Mouse (Mus musculus) midbrain, embryonic 11.5 days (tissue): ENCODE results near the gene Cdk5r1. TPM values are rescaled to one million over a fixed set of nuclear protein-coding genes. Genes with fewer than 3 reads are reported as not detected.

Experiments used
- ATAC-seq: fragments of 200-750 bp; cut with Nextera tagmentation; 2 replicates; pipeline ENCODE4 v1.8.0; 2017; ENCODE audit warnings: moderate TSS enrichment, moderate library complexity; ENCODE audit not compliant: low FRiP score
- DNase-seq: peaks from one replicate; pipeline ENCODE4 v3.0.0; 2015; ENCODE audit warnings: low spot score; ENCODE audit errors: missing footprints
- H3K27ac ChIP-seq: fragments of 300-500 bp; sonication (generic); 2 replicates; pipeline ENCODE4 v1.5.1; 2014; ENCODE audit warnings: low read depth, low read length
- H3K27me3 ChIP-seq: fragments of 300-500 bp; sonication (generic); 2 replicates; pipeline ENCODE4 v1.6.1; 2014; ENCODE audit warnings: mild to moderate bottlenecking, low read length, moderate library complexity, mixed read lengths; ENCODE audit not compliant: control insufficient read depth, insufficient read depth
- H3K36me3 ChIP-seq: fragments of 300-500 bp; sonication (generic); 2 replicates; pipeline ENCODE4 v1.6.1; 2014; ENCODE audit warnings: mild to moderate bottlenecking, low read length, moderate library complexity, mixed read lengths; ENCODE audit not compliant: control insufficient read depth, insufficient read depth
- H3K4me1 ChIP-seq: fragments of 300-500 bp; sonication (generic); 2 replicates; pipeline ENCODE4 v1.6.1; 2014; ENCODE audit warnings: low read length; ENCODE audit not compliant: control insufficient read depth, insufficient read depth
- H3K4me2 ChIP-seq: fragments of 300-500 bp; sonication (generic); 2 replicates; pipeline ENCODE4 v1.6.1; 2014; ENCODE audit warnings: mild to moderate bottlenecking, moderate library complexity
- H3K4me3 ChIP-seq: fragments of 300-500 bp; sonication (generic); 2 replicates; pipeline ENCODE4 v1.5.1; 2014; ENCODE audit warnings: low read depth, low read length
- H3K9ac ChIP-seq: fragments of 300-500 bp; sonication (generic); 2 replicates; pipeline ENCODE4 v1.6.1; 2014; ENCODE audit warnings: low read length
- H3K9me3 ChIP-seq: fragments of 300-500 bp; sonication (generic); 2 replicates; pipeline ENCODE4 v1.6.1; 2016; ENCODE audit warnings: low read length; ENCODE audit not compliant: control insufficient read depth
- WGBS: fragments of 180-500 bp; shearing (Covaris S2); extraction: QIAGEN DNeasy Blood & Tissue Kit; methylation state at CpG from one replicate; pipeline ENCODE4 v1.1.7; 2014; 5-methylcytosine and 5-hydroxymethylcytosine counted together
- polyA plus RNA-seq: library from polyadenylated mRNA; unstranded; fragments of >200 nt; fragmentation: Nextera tagmentation; extraction: Ambion mirVana; gene quantifications from 2 replicates; pipeline ENCODE4 v1.2.1, GENCODE M21; 2014

The Cdk5r1 gene
- polyA plus RNA-seq, 1 experiment from 2014 or later = 16.3 TPM

DNA sequence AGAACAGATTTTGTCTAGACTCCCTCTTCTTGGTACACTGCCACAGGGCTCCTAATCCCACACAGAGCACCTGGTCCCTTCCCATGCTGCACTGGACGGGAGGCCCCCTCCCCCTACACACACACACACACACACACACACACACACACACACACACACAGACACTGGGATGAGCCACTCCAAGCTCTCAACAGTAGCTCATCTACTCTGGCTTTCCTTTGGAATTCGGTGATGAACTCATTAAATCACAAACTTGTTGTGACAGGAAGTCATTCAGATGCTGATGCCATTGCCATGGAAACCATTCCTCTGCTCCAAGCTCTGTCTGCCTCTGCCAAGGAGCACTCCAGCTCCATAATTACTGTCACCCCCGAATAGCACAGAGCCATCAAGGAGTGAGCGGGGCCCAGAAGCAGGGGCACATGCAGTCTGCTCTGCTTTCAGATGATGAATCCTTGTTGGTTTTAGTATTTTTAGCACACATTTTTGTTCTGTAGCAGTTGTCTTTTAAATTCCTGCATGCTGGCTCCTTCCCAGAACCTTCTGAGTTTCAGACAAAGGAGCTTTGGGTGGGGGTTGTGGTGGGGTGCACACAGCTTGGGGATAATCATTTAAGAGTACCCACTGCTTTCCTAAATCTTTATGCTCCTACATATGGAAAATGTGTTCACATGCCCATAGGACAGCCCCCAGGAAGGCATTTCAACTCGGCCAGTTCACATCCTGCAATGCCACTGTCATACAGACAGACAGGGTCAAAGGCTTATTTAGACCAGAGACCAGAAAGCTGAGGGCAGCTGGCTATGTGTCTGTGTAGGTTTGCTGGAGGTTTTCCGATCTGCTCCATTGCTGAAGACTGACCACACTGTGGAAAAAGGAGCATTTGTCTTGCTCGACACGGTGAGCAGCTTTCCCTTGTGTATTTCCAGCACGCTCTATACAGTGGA is 41.9 kb downstream of the Cdk5r1 start:
- H3K4me3 ChIP-seq = no peak overlapping the region
- ATAC-seq = peak; percentile 94
- peaks cover 15% of the 10 kb centered on the region for H3K4me1 ChIP-seq
- H3K36me3 ChIP-seq = no peaks in the 10 kb centered on the region
- H3K9ac ChIP-seq = peak overlapping the region; percentile 6; the same call in 1 of the 2 replicates
- peaks cover 2% of the 10 kb centered on the region; the same call in 1 of the 2 replicates for H3K27me3 ChIP-seq
- peak overlapping the region; percentile 57 for H3K27ac ChIP-seq
- H3K4me2 ChIP-seq = no peak overlapping the region; the same call in 1 of the 2 replicates
- peak; percentile 95 for DNase-seq
- H3K9me3 ChIP-seq = no peaks in the 10 kb centered on the region
- 29% methylated on average over 9 of the region's 9 CpGs for WGBS

DNA sequence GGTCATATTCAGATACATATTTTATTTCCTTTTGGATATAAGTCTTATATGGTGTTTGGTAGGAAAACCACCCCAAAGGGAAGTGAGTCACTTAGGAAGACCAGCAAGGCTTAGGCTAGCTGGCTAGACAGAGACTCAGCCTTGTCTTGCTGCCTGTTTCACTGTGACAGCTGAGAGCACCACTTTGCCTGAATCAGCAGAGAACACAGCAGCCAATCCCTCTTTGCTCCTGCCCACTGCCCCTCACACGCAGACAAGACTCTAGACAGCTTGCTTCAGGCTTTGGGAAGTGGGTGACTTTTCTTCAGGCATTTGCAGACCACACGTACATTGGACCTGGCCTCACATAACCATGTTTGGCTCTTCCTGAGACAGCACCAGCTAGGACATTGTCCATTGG is 44.3 kb downstream of the Cdk5r1 start:
- DNase-seq (no peak), ATAC-seq (no peak)
- H3K4me2 ChIP-seq = no peak overlapping the region
- no peak overlapping the region for H3K4me3 ChIP-seq
- peaks cover 2% of the 10 kb centered on the region; the same call in 1 of the 2 replicates for H3K27me3 ChIP-seq
- H3K4me1 ChIP-seq = peaks cover 15% of the 10 kb centered on the region
- H3K9me3 ChIP-seq = no peaks in the 10 kb centered on the region
- WGBS = 72% methylated on average over 2 of the region's 2 CpGs
- no peaks in the 10 kb centered on the region for H3K36me3 ChIP-seq
- no peak overlapping the region for H3K27ac ChIP-seq
- no peak overlapping the region for H3K9ac ChIP-seq

DNA sequence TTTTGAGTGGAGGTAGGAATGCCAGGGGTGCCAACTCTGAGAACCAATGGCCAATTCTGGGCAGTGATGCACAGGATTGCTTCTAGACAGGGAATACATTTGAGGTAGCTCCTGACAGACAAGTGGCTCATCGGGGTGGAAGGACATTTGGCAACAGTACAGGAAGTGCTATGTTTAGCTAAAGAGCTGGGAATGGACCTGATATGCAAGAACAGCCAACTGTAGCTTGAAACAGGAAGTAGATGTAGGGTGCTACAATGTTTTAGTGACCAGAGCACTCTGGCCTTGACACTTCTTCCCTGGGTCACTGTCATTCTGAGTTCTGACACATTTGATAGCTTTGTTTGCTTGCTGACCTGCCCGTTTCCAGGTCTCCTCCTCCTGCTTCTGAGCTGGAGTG is 46.0 kb downstream of the Cdk5r1 start:
- 69% methylated on average over 2 of the region's 2 CpGs for WGBS
- no peak overlapping the region for H3K4me3 ChIP-seq
- ATAC-seq = no peak
- H3K27me3 ChIP-seq = peaks cover 2% of the 10 kb centered on the region; the same call in 1 of the 2 replicates
- no peak for DNase-seq
- no peak overlapping the region for H3K27ac ChIP-seq
- no peaks in the 10 kb centered on the region for H3K9me3 ChIP-seq
- no peaks in the 10 kb centered on the region for H3K36me3 ChIP-seq
- no peak overlapping the region for H3K9ac ChIP-seq
- no peak overlapping the region for H3K4me2 ChIP-seq
- peaks cover 14% of the 10 kb centered on the region for H3K4me1 ChIP-seq

DNA sequence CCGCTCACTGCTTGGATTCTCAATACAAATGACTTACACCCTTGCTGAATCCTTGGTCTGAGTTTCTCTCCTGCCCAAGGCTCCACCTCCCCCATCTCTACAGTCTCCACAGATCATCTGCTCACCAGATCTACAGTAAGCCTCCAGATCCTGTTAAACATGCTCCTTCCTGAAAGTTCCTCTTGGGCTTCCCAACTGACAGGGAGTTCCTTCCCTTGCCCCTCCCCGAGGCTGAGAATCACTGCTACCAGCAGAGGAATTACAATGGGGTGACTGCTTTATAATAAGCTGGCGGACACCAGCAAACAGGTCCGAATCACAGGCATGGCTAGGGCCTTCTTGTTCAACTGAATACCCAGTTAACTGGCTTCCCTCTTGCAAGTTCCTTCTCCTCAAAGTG is 46.6 kb downstream of the Cdk5r1 start:
- 69% methylated on average over 4 of the region's 4 CpGs for WGBS
- no peak for ATAC-seq
- H3K27ac ChIP-seq = no peak overlapping the region

DNA sequence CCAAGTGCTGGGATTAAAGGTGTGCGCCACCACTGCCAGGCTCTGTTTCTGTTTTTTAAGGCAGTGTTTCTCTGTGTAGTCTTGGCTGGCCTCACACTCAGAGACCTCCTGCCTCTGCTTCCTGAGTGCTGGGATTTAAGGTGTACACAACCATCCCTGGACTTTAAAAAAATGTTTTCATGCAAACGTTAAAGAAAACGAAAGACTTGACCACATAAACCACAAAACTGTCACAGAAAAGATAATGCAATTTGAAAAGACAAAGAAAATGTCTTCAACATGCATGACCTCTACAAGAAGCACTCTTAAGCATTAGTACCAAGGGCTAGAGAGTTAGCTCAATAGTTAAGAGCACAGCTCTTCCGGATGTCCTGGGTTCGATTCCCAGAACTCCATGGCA is 47.4 kb downstream of the Cdk5r1 start:
- H3K4me3 ChIP-seq = no peak overlapping the region
- DNase-seq (no peak), ATAC-seq (no peak)
- WGBS = 88% methylated on average over 5 of the region's 5 CpGs
- H3K27me3 ChIP-seq = peaks cover 2% of the 10 kb centered on the region; the same call in 1 of the 2 replicates
- no peak overlapping the region for H3K9ac ChIP-seq
- H3K4me1 ChIP-seq = peaks cover 2% of the 10 kb centered on the region
- no peaks in the 10 kb centered on the region for H3K9me3 ChIP-seq
- H3K4me2 ChIP-seq = no peak overlapping the region
- no peak overlapping the region for H3K27ac ChIP-seq
- no peaks in the 10 kb centered on the region for H3K36me3 ChIP-seq

More for the DNA sequence above, 46.6 kb downstream of the Cdk5r1 start:
- no peak for DNase-seq
- H3K36me3 ChIP-seq = no peaks in the 10 kb centered on the region
- no peak overlapping the region for H3K9ac ChIP-seq
- no peak overlapping the region for H3K4me2 ChIP-seq
- peaks cover 2% of the 10 kb centered on the region; the same call in 1 of the 2 replicates for H3K27me3 ChIP-seq
- H3K9me3 ChIP-seq = no peaks in the 10 kb centered on the region
- H3K4me3 ChIP-seq = no peak overlapping the region
- H3K4me1 ChIP-seq = peaks cover 9% of the 10 kb centered on the region

DNA sequence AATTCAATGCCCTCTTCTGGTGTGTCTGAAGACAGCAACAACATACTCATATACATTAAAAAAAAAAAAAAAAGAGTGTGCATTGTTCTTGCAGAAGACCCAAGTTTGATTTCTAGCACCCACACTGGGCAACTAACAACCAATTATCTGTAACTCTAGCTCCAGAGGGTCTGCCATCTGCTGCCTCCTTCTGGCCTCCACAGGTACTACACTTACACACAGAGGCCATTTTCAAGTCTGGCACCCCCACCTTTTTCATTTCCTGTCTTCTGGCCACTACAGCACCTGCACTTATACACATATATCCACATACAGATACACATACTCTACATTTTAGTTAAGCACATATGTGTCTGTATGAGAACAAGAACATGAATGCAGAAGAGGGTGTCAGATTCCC is 50.9 kb downstream of the Cdk5r1 start:
- H3K4me3 ChIP-seq = no peak overlapping the region
- ATAC-seq = no peak
- H3K36me3 ChIP-seq = no peaks in the 10 kb centered on the region
- H3K27me3 ChIP-seq = no peaks in the 10 kb centered on the region
- DNase-seq = no peak
- H3K9ac ChIP-seq = no peak overlapping the region
- no peak overlapping the region for H3K4me2 ChIP-seq
- H3K27ac ChIP-seq = no peak overlapping the region
- no peaks in the 10 kb centered on the region for H3K9me3 ChIP-seq
- no peaks in the 10 kb centered on the region for H3K4me1 ChIP-seq

DNA sequence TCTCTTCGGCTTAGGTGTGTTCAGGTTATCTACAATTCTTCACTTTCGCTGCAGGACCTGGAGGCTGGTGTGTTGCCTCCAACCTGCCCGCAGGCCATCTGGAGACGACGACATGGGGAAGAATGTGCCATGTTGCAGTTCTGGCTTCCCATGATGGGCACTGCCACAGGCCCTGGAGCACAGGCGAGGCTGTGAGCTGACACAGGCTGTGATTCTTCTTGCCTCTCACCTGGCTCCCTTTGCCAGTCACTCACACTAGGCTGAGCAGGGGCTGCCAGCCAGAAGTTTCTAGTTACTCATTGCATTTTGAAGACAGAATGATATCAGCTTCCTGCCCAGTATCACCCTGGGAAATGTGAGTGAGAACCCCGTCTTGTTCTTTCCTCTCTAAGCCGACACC is 52.3 kb downstream of the Cdk5r1 start:
- ATAC-seq = no peak
- no peak overlapping the region for H3K9ac ChIP-seq
- WGBS = 87% methylated on average over 8 of the region's 8 CpGs

More for the DNA sequence above, 52.3 kb downstream of the Cdk5r1 start:
- Histone ChIP-seq H3K27me3 (no peaks in the 10 kb centered on the region), H3K4me3 (no peak overlapping the region), H3K4me1 (no peaks in the 10 kb centered on the region), H3K27ac (no peak overlapping the region), H3K36me3 (no peaks in the 10 kb centered on the region), H3K9me3 (no peaks in the 10 kb centered on the region), H3K4me2 (no peak overlapping the region)
- DNase-seq = no peak

Other genes starting within 250 kb of the Cdk5r1 start
- gene Rhbdl3, start 176.1 kb upstream of the Cdk5r1 start, polyA plus RNA-seq = 14.9 and 15.2 TPM in 2 replicates
- 21.6 and 26.5 TPM in 2 replicates for gene 5730455P16Rik, start 99.0 kb upstream of the Cdk5r1 start, polyA plus RNA-seq
- 338 and 371 TPM in 2 replicates for gene Zfp207, start 93.7 kb upstream of the Cdk5r1 start, polyA plus RNA-seq
- 347 and 375 TPM in 2 replicates for gene Psmd11, start 48.4 kb upstream of the Cdk5r1 start, polyA plus RNA-seq